ENCODE assay signal across 9 mouse cellular contexts in genomic region chr16:13061113-13061512, GRCm38 (mm10). TPM values are rescaled to one million over a fixed set of nuclear protein-coding genes. Genes with fewer than 3 reads are reported as not detected.
DNase-seq lines count a peak whose midpoint lies in the region; ATAC-seq and TF ChIP-seq lines count a peak whose summit lies in the region.
"Had no signal": no experiment of that assay in that cellular context is flagged by ENCODE, and none has a peak within 500 bp of the region (broad histone marks: within the 10 kb centered on the region; RNA-seq: fewer than 3 reads in every experiment).

No protein-coding gene starts in this region.

- ATAC-seq in heart, embryonic 13.5 days (ENCODE audit: extremely low read depth, insufficient number of reproducible peaks, low FRiP score, low TSS enrichment), result no peak
- no peak for ATAC-seq in midbrain, postnatal 0 days (ENCODE audit: low FRiP score)
- no peak for ATAC-seq in embryonic facial prominence, embryonic 15.5 days (ENCODE audit: insufficient number of reproducible peaks, low FRiP score, low TSS enrichment, low read depth)
- no peak for ATAC-seq in neural tube, embryonic 15.5 days (ENCODE audit: low FRiP score)
- ATAC-seq in forebrain, embryonic 12.5 days (ENCODE audit: low FRiP score), result no peak

- peak overlapping the region; percentile 51; the same call in 1 of the 2 replicates for H3K9ac ChIP-seq in heart, embryonic 13.5 days
- no peak overlapping the region for H3K9ac ChIP-seq in midbrain, postnatal 0 days (replicated peaks; ENCODE audit: low read length, poor library complexity, severe bottlenecking)
- no peak overlapping the region for H3K9ac ChIP-seq in embryonic facial prominence, embryonic 15.5 days
- no peak overlapping the region for H3K9ac ChIP-seq in neural tube, embryonic 15.5 days (replicated peaks)
- H3K9ac ChIP-seq in forebrain, embryonic 12.5 days, result no peak overlapping the region

- TF ChIP-seq CTCF in midbrain, postnatal 0 days (IDR thresholded peaks at IDR 0.05), result no peak

- H3K4me1 ChIP-seq in heart, embryonic 13.5 days, result no peaks in the 10 kb centered on the region
- H3K4me1 ChIP-seq in midbrain, embryonic 10.5 days, result peaks cover 7% of the 10 kb centered on the region
- no peaks in the 10 kb centered on the region for H3K4me1 ChIP-seq in midbrain, postnatal 0 days (ENCODE audit: insufficient read depth, low read length)
- H3K4me1 ChIP-seq in embryonic facial prominence, embryonic 15.5 days, result peaks cover 4% of the 10 kb centered on the region; the same call in 1 of the 2 replicates
- H3K4me1 ChIP-seq in neural tube, embryonic 15.5 days, result no peaks in the 10 kb centered on the region
- no peaks in the 10 kb centered on the region for H3K4me1 ChIP-seq in forebrain, embryonic 12.5 days

- WGBS in heart, embryonic 13.5 days, result 32% methylated on average over 10 of the region's 10 CpGs
- 35% methylated on average over 10 of the region's 10 CpGs for WGBS in midbrain, embryonic 10.5 days
- WGBS in midbrain, postnatal 0 days, result 35% methylated on average over 10 of the region's 10 CpGs
- 29% methylated on average over 10 of the region's 10 CpGs for WGBS in embryonic facial prominence, embryonic 15.5 days
- WGBS in neural tube, embryonic 15.5 days, result 41% methylated on average over 9 of the region's 10 CpGs
- 46% methylated on average over 10 of the region's 10 CpGs for WGBS in forebrain, embryonic 12.5 days

- H3K9me3 ChIP-seq in heart, embryonic 13.5 days, result no peaks in the 10 kb centered on the region
- H3K9me3 ChIP-seq in midbrain, embryonic 10.5 days (replicated peaks), result no peaks in the 10 kb centered on the region
- H3K9me3 ChIP-seq in midbrain, postnatal 0 days (ENCODE audit: low read length), result no peaks in the 10 kb centered on the region
- no peaks in the 10 kb centered on the region for H3K9me3 ChIP-seq in embryonic facial prominence, embryonic 15.5 days (replicated peaks)
- no peaks in the 10 kb centered on the region for H3K9me3 ChIP-seq in neural tube, embryonic 15.5 days (replicated peaks)
- no peaks in the 10 kb centered on the region for H3K9me3 ChIP-seq in forebrain, embryonic 12.5 days

- H3K4me2 ChIP-seq in heart, embryonic 13.5 days, result peak overlapping the region; percentile 59
- H3K4me2 ChIP-seq in midbrain, postnatal 0 days (ENCODE audit: low read depth, low read length, poor library complexity, severe bottlenecking), result no peak overlapping the region
- peak overlapping the region; percentile 25; the same call in 1 of the 2 replicates for H3K4me2 ChIP-seq in embryonic facial prominence, embryonic 15.5 days (replicated peaks)
- H3K4me2 ChIP-seq in neural tube, embryonic 15.5 days, result peak overlapping the region; percentile 8; the same call in 1 of the 2 replicates
- no peak overlapping the region for H3K4me2 ChIP-seq in forebrain, embryonic 12.5 days

- H3K4me3 ChIP-seq in heart, embryonic 13.5 days, result peak overlapping the region; percentile 25
- H3K4me3 ChIP-seq in midbrain, embryonic 10.5 days, result peak overlapping the region; percentile 31; the same call in 1 of the 2 replicates
- H3K4me3 ChIP-seq in midbrain, postnatal 0 days (ENCODE audit: low read depth, low read length), result no peak overlapping the region
- H3K4me3 ChIP-seq in embryonic facial prominence, embryonic 15.5 days (replicated peaks), result no peak overlapping the region
- no peak overlapping the region for H3K4me3 ChIP-seq in neural tube, embryonic 15.5 days (replicated peaks)
- no peak overlapping the region for H3K4me3 ChIP-seq in forebrain, embryonic 12.5 days (replicated peaks)

- no peaks in the 10 kb centered on the region for H3K27me3 ChIP-seq in heart, embryonic 13.5 days (replicated peaks)
- H3K27me3 ChIP-seq in midbrain, embryonic 10.5 days (ENCODE audit: low read depth, poor library complexity, severe bottlenecking), result no peaks in the 10 kb centered on the region
- H3K27me3 ChIP-seq in midbrain, postnatal 0 days (ENCODE audit: insufficient read depth, low read length), result no peaks in the 10 kb centered on the region
- no peaks in the 10 kb centered on the region for H3K27me3 ChIP-seq in embryonic facial prominence, embryonic 15.5 days
- no peaks in the 10 kb centered on the region for H3K27me3 ChIP-seq in neural tube, embryonic 15.5 days (replicated peaks)
- H3K27me3 ChIP-seq in forebrain, embryonic 12.5 days, result no peaks in the 10 kb centered on the region

- no peak overlapping the region for H3K27ac ChIP-seq in heart, embryonic 13.5 days (replicated peaks)
- peak overlapping the region; percentile 38 for H3K27ac ChIP-seq in midbrain, embryonic 10.5 days (replicated peaks)
- no peak overlapping the region for H3K27ac ChIP-seq in midbrain, postnatal 0 days (ENCODE audit: low read depth, low read length)
- H3K27ac ChIP-seq in embryonic facial prominence, embryonic 15.5 days (replicated peaks), result no peak overlapping the region
- H3K27ac ChIP-seq in neural tube, embryonic 15.5 days (replicated peaks), result no peak overlapping the region
- no peak overlapping the region for H3K27ac ChIP-seq in forebrain, embryonic 12.5 days

- no peak for DNase-seq in heart, postnatal 10 days
- DNase-seq in midbrain, embryonic 10.5 days (ENCODE audit: low spot score), result no peak
- DNase-seq in midbrain, postnatal 0 days (ENCODE audit: low spot score), result no peak
- DNase-seq in frontal cortex, postnatal 10 days (ENCODE audit: low spot score in 2 of 2), result no peak
- DNase-seq: right cerebral cortex, postnatal 14 days had no signal

- intact Hi-C loops in heart, postnatal 10 days (cut with DNase I), result no loop called here

- no peaks in the 10 kb centered on the region for H3K36me3 ChIP-seq in heart, embryonic 13.5 days
- H3K36me3 ChIP-seq in midbrain, embryonic 10.5 days, result no peaks in the 10 kb centered on the region
- no peaks in the 10 kb centered on the region for H3K36me3 ChIP-seq in midbrain, postnatal 0 days (ENCODE audit: insufficient read depth, low read length)
- no peaks in the 10 kb centered on the region for H3K36me3 ChIP-seq in embryonic facial prominence, embryonic 15.5 days
- H3K36me3 ChIP-seq in neural tube, embryonic 15.5 days, result no peaks in the 10 kb centered on the region
- H3K36me3 ChIP-seq in forebrain, embryonic 12.5 days (replicated peaks), result no peaks in the 10 kb centered on the region

RNA-seq across cellular contexts. Expression of gene Ercc4, which starts 48.4 kb away (rescaled TPM):
- 6.9 and 7.7 TPM in 2 replicates for polyA plus RNA-seq in heart, embryonic 13.5 days (2015; fragmentation: Nextera tagmentation; extraction: Ambion mirVana)
- total RNA-seq in heart, postnatal 10 days (2021), result 10 to 100 TPM; 10.4 to 10.8 TPM
- 13.9 and 15.6 TPM in 2 replicates for polyA plus RNA-seq in midbrain, embryonic 10.5 days (2016; fragmentation: Nextera tagmentation; extraction: Ambion mirVana)
- 23.4 and 24.8 TPM in 2 replicates for total RNA-seq in midbrain, postnatal 0 days (2014; rRNA removed)
- 14.3 and 15.3 TPM in 2 replicates for polyA plus RNA-seq in midbrain, postnatal 0 days (2015; fragmentation: Nextera tagmentation; extraction: Ambion mirVana)
- 12.2 and 13.2 TPM in 2 replicates for polyA plus RNA-seq in embryonic facial prominence, embryonic 15.5 days (2015; fragmentation: Nextera tagmentation; extraction: Ambion mirVana)
- polyA plus RNA-seq in neural tube, embryonic 15.5 days (2015; fragmentation: Nextera tagmentation; extraction: Ambion mirVana), result 15.3 and 15.4 TPM in 2 replicates
- polyA plus RNA-seq in forebrain, embryonic 12.5 days (2016; fragmentation: Nextera tagmentation; extraction: Ambion mirVana), result 15.0 and 17.5 TPM in 2 replicates

Comparison
In these comparisons a context has a peak if more than half of its experiments do, and no peak if none do; other contexts are left out.
1. H3K4me3 ChIP-seq: peak in heart, embryonic 13.5 days (single experiment) and midbrain, embryonic 10.5 days (single experiment); none in midbrain, postnatal 0 days (single experiment), embryonic facial prominence, embryonic 15.5 days (single experiment), neural tube, embryonic 15.5 days (single experiment) and forebrain, embryonic 12.5 days (single experiment).
2. H3K4me2 ChIP-seq: peak in heart, embryonic 13.5 days (single experiment), embryonic facial prominence, embryonic 15.5 days (single experiment) and neural tube, embryonic 15.5 days (single experiment); none in midbrain, postnatal 0 days (single experiment) and forebrain, embryonic 12.5 days (single experiment).